Mouse (Mus musculus): ENCODE data around the gene Rps6ka2. TPM values are rescaled to one million over a fixed set of nuclear protein-coding genes. Genes with fewer than 3 reads are reported as not detected.

Rps6ka2 gene
- total RNA-seq, 4 experiments from 2014 or later = 32.1 to 43.0 (median 37.4) TPM

GRCm38 (mm10) chr17:7219044-7219718 lies 49.3 kb downstream of the Rps6ka2 start:
- no peak for DNase-seq (ENCODE audit: low spot score in 2 of 2)

GRCm38 (mm10) chr17:7221310-7221709 lies 51.4 kb downstream of the Rps6ka2 start:
- DNase-seq (ENCODE audit: low spot score in 2 of 2) = no peak

GRCm38 (mm10) chr17:7222198-7222597 lies 52.3 kb downstream of the Rps6ka2 start:
- DNase-seq (ENCODE audit: low spot score in 2 of 2) = no peak

GRCm38 (mm10) chr17:7228545-7228944 lies 58.6 kb downstream of the Rps6ka2 start:
- no peak for DNase-seq (ENCODE audit: low spot score in 2 of 2)

GRCm38 (mm10) chr17:7231312-7231711 lies 61.4 kb downstream of the Rps6ka2 start:
- no peak for DNase-seq (ENCODE audit: low spot score in 2 of 2)

- no peak for DNase-seq (ENCODE audit: low spot score in 2 of 2)
Observed at GRCm38 (mm10) chr17:7231790-7232189, 61.9 kb downstream of the Rps6ka2 start.

- DNase-seq (ENCODE audit: low spot score in 2 of 2) = no peak
Observed at GRCm38 (mm10) chr17:7232400-7232799, 62.5 kb downstream of the Rps6ka2 start.

- DNase-seq (ENCODE audit: low spot score in 2 of 2) = no peak
Observed at GRCm38 (mm10) chr17:7233197-7233596, 63.3 kb downstream of the Rps6ka2 start.

- DNase-seq (ENCODE audit: low spot score in 2 of 2) = no peak
Observed at GRCm38 (mm10) chr17:7237706-7238105, 67.8 kb downstream of the Rps6ka2 start.

GRCm38 (mm10) chr17:7238766-7239165 lies 68.9 kb downstream of the Rps6ka2 start:
- no peak for DNase-seq (ENCODE audit: low spot score in 2 of 2)

- DNase-seq (ENCODE audit: low spot score in 2 of 2) = no peak
Observed at GRCm38 (mm10) chr17:7240526-7240925, 70.6 kb downstream of the Rps6ka2 start.

GRCm38 (mm10) chr17:7245078-7245477 lies 75.2 kb downstream of the Rps6ka2 start:
- no peak for DNase-seq (ENCODE audit: low spot score in 2 of 2)

- DNase-seq (ENCODE audit: low spot score in 2 of 2) = no peak
Observed at GRCm38 (mm10) chr17:7246893-7247556, 77.1 kb downstream of the Rps6ka2 start.

- DNase-seq (ENCODE audit: low spot score in 2 of 2) = no peak
Observed at GRCm38 (mm10) chr17:7250373-7250772, 80.5 kb downstream of the Rps6ka2 start.

- no peak for DNase-seq (ENCODE audit: low spot score in 2 of 2)
Observed at GRCm38 (mm10) chr17:7257208-7257607, 87.3 kb downstream of the Rps6ka2 start.

GRCm38 (mm10) chr17:7258748-7259359 lies 88.9 kb downstream of the Rps6ka2 start:
- DNase-seq (ENCODE audit: low spot score in 2 of 2) = no peak

GRCm38 (mm10) chr17:7260360-7260759 lies 90.4 kb downstream of the Rps6ka2 start:
- no peak for DNase-seq (ENCODE audit: low spot score in 2 of 2)

GRCm38 (mm10) chr17:7262056-7262455 lies 92.1 kb downstream of the Rps6ka2 start:
- no peak for DNase-seq (ENCODE audit: low spot score in 2 of 2)

GRCm38 (mm10) chr17:7262620-7263019 lies 92.7 kb downstream of the Rps6ka2 start:
- no peak for DNase-seq (ENCODE audit: low spot score in 2 of 2)

- no peak for DNase-seq (ENCODE audit: low spot score in 2 of 2)
Observed at GRCm38 (mm10) chr17:7264610-7265009, 94.7 kb downstream of the Rps6ka2 start.

- no peak for DNase-seq (ENCODE audit: low spot score in 2 of 2)
Observed at GRCm38 (mm10) chr17:7265291-7265690, 95.4 kb downstream of the Rps6ka2 start.

GRCm38 (mm10) chr17:7265705-7266368 lies 95.9 kb downstream of the Rps6ka2 start:
- no peak for DNase-seq (ENCODE audit: low spot score in 2 of 2)

Data from layer of hippocampus, adult 8-10 months (tissue).